Mouse (Mus musculus) liver, adult 2 months (tissue): ENCODE results near the gene Cltc.

Experiments
- CTCF ChIP-seq: fragments of 200-500 bp; IDR thresholded peaks from 2 replicates; pipeline ENCODE4 v1.5.1; 2011; ENCODE audit warnings: low read depth, low read length, control low read depth
- POLR2A ChIP-seq: fragments of 200-500 bp; IDR thresholded peaks from 2 replicates; pipeline ENCODE4 v1.6.1; 2011; ENCODE audit warnings: low read length, control low read depth; ENCODE audit not compliant: insufficient read depth; ENCODE audit errors: extremely low read depth

GRCm38 (mm10) chr11:86741505-86741904 lies 15.9 kb downstream of the Cltc start:
- TF ChIP-seq POLR2A: no peak
- no peak for TF ChIP-seq CTCF
